Mouse (Mus musculus): ENCODE data around the gene Meis1. TPM values are rescaled to one million over a fixed set of nuclear protein-coding genes. Genes with fewer than 3 reads are reported as not detected.

Gene Meis1
- total and polyA plus RNA-seq, 3 experiments: 8.2 to 16.5 TPM; not detected in 1

DNA sequence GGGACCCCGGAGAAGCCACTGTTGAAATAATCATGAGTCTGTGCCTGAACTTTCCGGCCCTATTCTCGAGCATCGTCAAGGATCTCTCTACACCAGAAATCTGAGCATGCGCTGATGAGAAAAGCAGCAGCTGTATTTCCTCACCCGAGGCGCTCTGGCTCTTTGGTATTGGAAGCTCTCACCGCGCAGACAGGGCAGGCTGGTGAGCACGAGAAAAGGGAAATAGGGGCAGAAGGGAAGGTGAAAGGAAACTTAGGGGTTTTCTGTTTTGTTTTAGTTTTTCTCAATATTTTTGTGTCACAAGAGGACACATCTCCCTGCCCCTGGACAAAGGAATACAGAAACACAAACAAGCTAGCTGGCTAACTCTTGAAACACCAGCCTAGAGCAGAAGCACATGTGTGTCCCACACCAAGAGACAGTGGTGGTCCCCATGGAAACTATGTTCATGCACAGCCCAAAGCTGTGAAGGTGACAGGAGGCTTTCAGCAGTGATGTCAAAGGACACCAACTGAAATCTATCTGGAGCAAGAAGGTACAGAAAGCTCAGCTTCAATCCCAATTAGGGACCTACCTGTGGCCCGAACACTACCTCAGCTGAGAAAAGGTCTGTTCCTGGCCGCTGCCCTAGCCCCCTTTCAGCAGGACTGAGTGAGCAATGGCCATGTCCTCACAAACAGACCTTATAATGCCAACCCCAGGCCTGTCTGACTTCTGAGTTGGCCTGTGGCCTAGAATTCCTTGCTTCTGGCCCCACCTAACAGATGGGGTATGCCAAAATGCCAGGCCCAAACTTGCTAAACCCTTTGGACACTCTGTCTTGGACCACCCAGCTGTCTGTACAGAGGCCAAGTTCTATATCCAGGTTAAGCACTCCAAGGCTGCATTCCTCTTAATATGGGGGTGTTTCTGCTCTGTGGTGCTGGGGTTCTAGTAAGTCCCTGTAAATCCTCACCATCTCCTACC lies 60.7 kb downstream of the Meis1 start:
- no peaks in the 10 kb centered on the region for H3K79me2 ChIP-seq (ENCODE audit: control insufficient read depth, insufficient read depth, low read length, poor library complexity)
- H3K36me3 ChIP-seq (ENCODE audit: control insufficient read depth in 1 of 2, insufficient read depth in 2 of 2, low read length in 2 of 2): peaks cover 0 to 41% of the 10 kb centered on the region in 2 experiments; a peak in 2 of 4 replicates
- H3K4me3 ChIP-seq (ENCODE audit: control insufficient read depth in 1 of 2, insufficient read depth in 1 of 2, low read depth in 2 of 2, low read length in 2 of 2): peak overlapping the region; percentile 49 to 64
- DNase-seq (ENCODE audit: low read depth, low spot score): peak; percentile 90
- peak overlapping the region; percentile 89 for H3K27ac ChIP-seq (ENCODE audit: control insufficient read depth, low read depth, low read length)
- H3K9ac ChIP-seq (ENCODE audit: control insufficient read depth, low read depth, low read length, poor library complexity, severe bottlenecking): peak overlapping the region; percentile 48
- H3K9me3 ChIP-seq (replicated peaks; ENCODE audit: insufficient read depth, low read length): no peaks in the 10 kb centered on the region
- H3K4me1 ChIP-seq (ENCODE audit: control insufficient read depth in 1 of 2, insufficient read depth in 2 of 2, low read length in 2 of 2): peaks cover 27 to 38% of the 10 kb centered on the region in 2 experiments
- no peak for TF ChIP-seq MXI1 (IDR thresholded peaks at IDR 0.05; ENCODE audit: low read depth, low read length)
- no peak for TF ChIP-seq USF2 (IDR thresholded peaks at IDR 0.05; ENCODE audit: borderline replicate concordance in 1 of 2, insufficient read depth in 1 of 2, low read depth in 1 of 2, low read length in 2 of 2)
- TF ChIP-seq MAX (IDR thresholded peaks at IDR 0.05; ENCODE audit: low read length): peak; percentile 50; the same call in 1 of the 2 replicates
- TF ChIP-seq EP300 (IDR thresholded peaks at IDR 0.05; ENCODE audit: low read depth in 1 of 2, low read length in 2 of 2): no peak
- no peak for TF ChIP-seq ZNF384 (IDR thresholded peaks at IDR 0.05; ENCODE audit: low read depth, low read length)
- TF ChIP-seq ZKSCAN1 (IDR thresholded peaks at IDR 0.05; ENCODE audit: low read depth, low read length): no peak
- TF ChIP-seq JUND (IDR thresholded peaks at IDR 0.05; ENCODE audit: low read depth, low read length): 0 out of 2 replicates have a peak, but pooled peaks have one; percentile 19
- TF ChIP-seq POLR2A (IDR thresholded peaks at IDR 0.05; ENCODE audit: control insufficient read depth in 1 of 2, insufficient read depth in 1 of 2, low read depth in 1 of 2, low read length in 2 of 2, poor library complexity in 1 of 2): peak in 1 of 2 experiments; percentile 28; a peak in 1 of 4 replicates
- TF ChIP-seq USF1 (IDR thresholded peaks at IDR 0.05; ENCODE audit: low read depth, low read length): no peak
- no peak for TF ChIP-seq RAD21 (IDR thresholded peaks at IDR 0.05; ENCODE audit: low read depth, low read length)
- no peak for TF ChIP-seq CHD1 (IDR thresholded peaks at IDR 0.05; ENCODE audit: low read depth, low read length)
- no peak for TF ChIP-seq POLR2AphosphoS2 (IDR thresholded peaks at IDR 0.05; ENCODE audit: low read length)
- no peak for TF ChIP-seq MYC (IDR thresholded peaks at IDR 0.05; ENCODE audit: low read depth, low read length)
- TF ChIP-seq ELF1 (IDR thresholded peaks at IDR 0.05; ENCODE audit: low read depth, low read length): no peak
- no peak for TF ChIP-seq MAFK (IDR thresholded peaks at IDR 0.05; ENCODE audit: borderline replicate concordance, low read depth, low read length)
- TF ChIP-seq NRF1 (IDR thresholded peaks at IDR 0.05; ENCODE audit: insufficient read depth, low read depth, low read length, poor library complexity, severe bottlenecking): peak; percentile 66; the same call in 1 of the 2 replicates
- no peak for TF ChIP-seq MEF2A (IDR thresholded peaks at IDR 0.05; ENCODE audit: extremely low read depth, insufficient replicate concordance, low read depth, low read length, poor library complexity, severe bottlenecking)
- no peak; the same call in 1 of the 2 replicates for TF ChIP-seq SIN3A (IDR thresholded peaks at IDR 0.05; ENCODE audit: low read length)
- 0 out of 2 replicates have a peak, but pooled peaks have one; percentile 5 for TF ChIP-seq HCFC1 (IDR thresholded peaks at IDR 0.05; ENCODE audit: low read depth, low read length)
- no peak for TF ChIP-seq RCOR1 (IDR thresholded peaks at IDR 0.05; ENCODE audit: low read depth, low read length)
- TF ChIP-seq ETS1 (IDR thresholded peaks at IDR 0.05; ENCODE audit: low read depth, low read length): no peak
- TF ChIP-seq MYB (IDR thresholded peaks at IDR 0.05; ENCODE audit: low read depth, low read length): no peak
- no peaks in the 10 kb centered on the region for H3K27me3 ChIP-seq (ENCODE audit: control insufficient read depth in 1 of 2, insufficient read depth in 2 of 2, low read length in 2 of 2)
